Mouse (Mus musculus): ENCODE data around the gene Hoxd10.

The Hoxd10 gene

GRCm38 (mm10) chr2:74709465-74710419 is 18.0 kb downstream of the Hoxd10 start:
- no peak for DNase-seq (ENCODE audit: low read depth, low spot score)

GRCm38 (mm10) chr2:74710929-74711543 is 19.3 kb downstream of the Hoxd10 start:
- no peak for DNase-seq (ENCODE audit: low read depth, low spot score)

GRCm38 (mm10) chr2:74711721-74712621 is 20.2 kb downstream of the Hoxd10 start, which contains the start of the genes Hoxd3 and Hoxd4:
Gene Hoxd3 (plus strand): TSS chr2:74711927.
Gene Hoxd4 (plus strand): TSS chr2:74711929.
- no peak for DNase-seq (ENCODE audit: low read depth, low spot score)

- no peak for DNase-seq (ENCODE audit: low read depth, low spot score)
Measured at GRCm38 (mm10) chr2:74713239-74714150, 21.8 kb downstream of the Hoxd10 start.

- DNase-seq (ENCODE audit: low read depth, low spot score), result no peak
Measured at GRCm38 (mm10) chr2:74714156-74714789, 22.5 kb downstream of the Hoxd10 start.

- no peak for DNase-seq (ENCODE audit: low read depth, low spot score)
Measured at GRCm38 (mm10) chr2:74714881-74715280, 23.2 kb downstream of the Hoxd10 start.

GRCm38 (mm10) chr2:74715504-74716241 is 23.9 kb downstream of the Hoxd10 start:
- DNase-seq (ENCODE audit: low read depth, low spot score), result peak; percentile 78

GRCm38 (mm10) chr2:74720384-74720783 is 28.7 kb downstream of the Hoxd10 start:
- DNase-seq (ENCODE audit: low read depth, low spot score), result no peak

- no peak for DNase-seq (ENCODE audit: low read depth, low spot score)
Measured at GRCm38 (mm10) chr2:74720955-74721491, 29.3 kb downstream of the Hoxd10 start.

GRCm38 (mm10) chr2:74721882-74722281 is 30.2 kb downstream of the Hoxd10 start:
- no peak for DNase-seq (ENCODE audit: low read depth, low spot score)

GRCm38 (mm10) chr2:74722949-74723348 is 31.2 kb downstream of the Hoxd10 start:
- no peak for DNase-seq (ENCODE audit: low read depth, low spot score)

GRCm38 (mm10) chr2:74724244-74725015 is 32.7 kb downstream of the Hoxd10 start:
- DNase-seq (ENCODE audit: low read depth, low spot score), result no peak

- DNase-seq (ENCODE audit: low read depth, low spot score), result no peak
Measured at GRCm38 (mm10) chr2:74725171-74725570, 33.4 kb downstream of the Hoxd10 start.

GRCm38 (mm10) chr2:74726551-74726950 is 34.8 kb downstream of the Hoxd10 start, which contains the start of gene Gm28230:
Gene Gm28230 (plus strand): TSS chr2:74726728.
- DNase-seq (ENCODE audit: low read depth, low spot score), result no peak

GRCm38 (mm10) chr2:74726973-74727639 is 35.4 kb downstream of the Hoxd10 start:
- DNase-seq (ENCODE audit: low read depth, low spot score), result no peak

- no peak for DNase-seq (ENCODE audit: low read depth, low spot score)
Measured at GRCm38 (mm10) chr2:74727640-74728302, 36.0 kb downstream of the Hoxd10 start.

GRCm38 (mm10) chr2:74728303-74728680 is 36.6 kb downstream of the Hoxd10 start:
- no peak for DNase-seq (ENCODE audit: low read depth, low spot score)

All from brain, adult 2 months (tissue).